Mouse (Mus musculus): ENCODE results near the gene Pcsk7.

Pcsk7 gene

GRCm38 (mm10) chr9:45938952-45939637 lies 32.8 kb downstream of the Pcsk7 start:
- no peak for DNase-seq (ENCODE audit: low spot score)

GRCm38 (mm10) chr9:45939794-45940193 lies 33.5 kb downstream of the Pcsk7 start:
- no peak for DNase-seq (ENCODE audit: low spot score)

GRCm38 (mm10) chr9:45941329-45941888 lies 35.1 kb downstream of the Pcsk7 start:
- DNase-seq (ENCODE audit: low spot score) = no peak

GRCm38 (mm10) chr9:45942464-45942863 lies 36.2 kb downstream of the Pcsk7 start:
- no peak for DNase-seq (ENCODE audit: low spot score)

- no peak for DNase-seq (ENCODE audit: low spot score)
Measured at GRCm38 (mm10) chr9:45942916-45943315, 36.6 kb downstream of the Pcsk7 start.

- DNase-seq (ENCODE audit: low spot score) = no peak
Measured at GRCm38 (mm10) chr9:45943628-45944505, 37.6 kb downstream of the Pcsk7 start.

- DNase-seq (ENCODE audit: low spot score) = no peak
Measured at GRCm38 (mm10) chr9:45944506-45945400, 38.5 kb downstream of the Pcsk7 start.

GRCm38 (mm10) chr9:45945721-45946120 lies 39.4 kb downstream of the Pcsk7 start:
- DNase-seq (ENCODE audit: low spot score) = no peak

- no peak for DNase-seq (ENCODE audit: low spot score)
Measured at GRCm38 (mm10) chr9:45946182-45946871, 40.0 kb downstream of the Pcsk7 start.

- DNase-seq (ENCODE audit: low spot score) = no peak
Measured at GRCm38 (mm10) chr9:45946872-45947183, 40.5 kb downstream of the Pcsk7 start.

GRCm38 (mm10) chr9:45952057-45952456 lies 45.8 kb downstream of the Pcsk7 start:
- DNase-seq (ENCODE audit: low spot score) = no peak

- DNase-seq (ENCODE audit: low spot score) = no peak
Measured at GRCm38 (mm10) chr9:45952890-45953289, 46.6 kb downstream of the Pcsk7 start.

- DNase-seq (ENCODE audit: low spot score) = no peak
Measured at GRCm38 (mm10) chr9:45953511-45954293, 47.4 kb downstream of the Pcsk7 start.

GRCm38 (mm10) chr9:45954294-45955106 lies 48.2 kb downstream of the Pcsk7 start:
- DNase-seq (ENCODE audit: low spot score) = peak; percentile 68

- peak; percentile 82 for DNase-seq (ENCODE audit: low spot score)
Measured at GRCm38 (mm10) chr9:45955107-45955963, 49.0 kb downstream of the Pcsk7 start, which contains the start of gene Sidt2. Gene Sidt2 (minus strand): TSS chr9:45955258.

- DNase-seq (ENCODE audit: low spot score) = no peak
Measured at GRCm38 (mm10) chr9:45958023-45958670, 51.9 kb downstream of the Pcsk7 start.

- no peak for DNase-seq (ENCODE audit: low spot score)
Measured at GRCm38 (mm10) chr9:45958851-45959250, 52.6 kb downstream of the Pcsk7 start.

- no peak for DNase-seq (ENCODE audit: low spot score)
Measured at GRCm38 (mm10) chr9:45959661-45960060, 53.4 kb downstream of the Pcsk7 start.
